ENCODE assay signal across 10 mouse cellular contexts in genomic region chr5:37918001-37918707, GRCm38 (mm10).
DNase-seq lines count a peak whose midpoint lies in the region; ATAC-seq and TF ChIP-seq lines count a peak whose summit lies in the region.
"Had no signal": no experiment of that assay in that cellular context is flagged by ENCODE, and none has a peak within 500 bp of the region (broad histone marks: within the 10 kb centered on the region; RNA-seq: fewer than 3 reads in every experiment).

No protein-coding gene starts in this region.

- H3K4me3 ChIP-seq in heart, embryonic 10.5 days = peak overlapping the region; percentile 47
- H3K4me3 ChIP-seq in heart, adult 2 months = no peak overlapping the region
- H3K4me3 ChIP-seq in hindbrain, embryonic 13.5 days = peak overlapping the region; percentile 14
- H3K4me3 ChIP-seq in midbrain, embryonic 16.5 days (ENCODE audit: low read depth, low read length) = peak overlapping the region; percentile 23

- H3K4me2 ChIP-seq in hindbrain, embryonic 13.5 days = peak overlapping the region; percentile 45
- H3K4me2 ChIP-seq in midbrain, embryonic 16.5 days (ENCODE audit: low read length) = peak overlapping the region; percentile 45

- DNase-seq in heart, embryonic 10.5 days (ENCODE audit: low spot score) = no peak
- DNase-seq in heart, adult 2 months = no peak
- DNase-seq in embryo, embryonic 11 days = peak; percentile 75
- no peak for DNase-seq in cerebellum, postnatal 36 days
- no peak for DNase-seq in right cerebral cortex, adult 18-20 months
- DNase-seq: thymus, adult 18-20 months had no signal

- H3K79me2 ChIP-seq in heart, adult 2 months (replicated peaks; ENCODE audit: control insufficient read depth, insufficient read depth, low read length) = no peaks in the 10 kb centered on the region

- no peak overlapping the region for H3K9ac ChIP-seq in heart, adult 2 months (ENCODE audit: low read depth, low read length)
- H3K9ac ChIP-seq in hindbrain, embryonic 13.5 days = peak overlapping the region; percentile 43; the same call in 1 of the 2 replicates
- peak overlapping the region; percentile 50; the same call in 1 of the 2 replicates for H3K9ac ChIP-seq in midbrain, embryonic 16.5 days (ENCODE audit: low read depth, low read length)
- H3K9ac ChIP-seq: liver, embryonic 14.5 days had no signal

- WGBS in heart, embryonic 10.5 days = 5% methylated on average over 28 of the region's 28 CpGs
- WGBS in heart, adult 2 months = 4% methylated on average over 28 of the region's 28 CpGs
- WGBS in hindbrain, embryonic 13.5 days = 3% methylated on average over 28 of the region's 28 CpGs
- 3% methylated on average over 28 of the region's 28 CpGs for WGBS in midbrain, embryonic 16.5 days

- intact Hi-C loops in heart, adult 2 months (cut with DNase I) = no loop called here

- TF ChIP-seq POLR2A in heart, adult 2 months (IDR thresholded peaks at IDR 0.05; ENCODE audit: insufficient read depth, low read depth, low read length) = no peak

- H3K36me3 ChIP-seq in heart, embryonic 10.5 days = no peaks in the 10 kb centered on the region
- H3K36me3 ChIP-seq in heart, adult 2 months (ENCODE audit: control insufficient read depth, insufficient read depth, low read length) = no peaks in the 10 kb centered on the region
- 0 out of 2 replicates have a peak, but pooled peaks cover 3% of the 10 kb centered on the region for H3K36me3 ChIP-seq in hindbrain, embryonic 13.5 days
- no peaks in the 10 kb centered on the region for H3K36me3 ChIP-seq in midbrain, embryonic 16.5 days (ENCODE audit: control insufficient read depth, insufficient read depth, low read length)

- no peak overlapping the region for H3K27ac ChIP-seq in heart, embryonic 10.5 days
- H3K27ac ChIP-seq in heart, adult 2 months = no peak overlapping the region
- H3K27ac ChIP-seq in hindbrain, embryonic 13.5 days = no peak overlapping the region
- no peak overlapping the region for H3K27ac ChIP-seq in midbrain, embryonic 16.5 days (ENCODE audit: low read length)
- H3K27ac ChIP-seq: liver, embryonic 14.5 days had no signal

- 0 out of 2 replicates have a peak, but pooled peaks have one; percentile 28 for ATAC-seq in hindbrain, embryonic 13.5 days (ENCODE audit: low FRiP score)
- 0 out of 2 replicates have a peak, but pooled peaks have one; percentile 17 for ATAC-seq in midbrain, embryonic 16.5 days
- ATAC-seq in erythroblast, adult 5-6 weeks (replicated peaks; ENCODE audit: low FRiP score, poor library complexity, severe bottlenecking) = no peak

- peaks cover 41% of the 10 kb centered on the region for H3K27me3 ChIP-seq in heart, embryonic 10.5 days (ENCODE audit: insufficient read depth, poor library complexity, severe bottlenecking)
- peaks cover 3% of the 10 kb centered on the region; the same call in 1 of the 2 replicates for H3K27me3 ChIP-seq in heart, adult 2 months (ENCODE audit: control insufficient read depth, insufficient read depth, low read length)
- H3K27me3 ChIP-seq in hindbrain, embryonic 13.5 days = peaks cover 49% of the 10 kb centered on the region
- peaks cover 17% of the 10 kb centered on the region for H3K27me3 ChIP-seq in midbrain, embryonic 16.5 days (ENCODE audit: control insufficient read depth, insufficient read depth, low read depth, low read length)

- no peaks in the 10 kb centered on the region for H3K9me3 ChIP-seq in heart, embryonic 10.5 days
- H3K9me3 ChIP-seq in hindbrain, embryonic 13.5 days = peaks cover 3% of the 10 kb centered on the region; the same call in 1 of the 2 replicates
- no peaks in the 10 kb centered on the region for H3K9me3 ChIP-seq in midbrain, embryonic 16.5 days (replicated peaks; ENCODE audit: control insufficient read depth, low read length, poor library complexity, severe bottlenecking)

- TF ChIP-seq EP300 in heart, adult 2 months (IDR thresholded peaks at IDR 0.05; ENCODE audit: insufficient read depth, low read depth, low read length) = no peak

- H3K4me1 ChIP-seq in heart, embryonic 10.5 days = peaks cover 12% of the 10 kb centered on the region
- H3K4me1 ChIP-seq in heart, adult 2 months (ENCODE audit: control insufficient read depth, insufficient read depth, low read length) = no peaks in the 10 kb centered on the region
- H3K4me1 ChIP-seq in hindbrain, embryonic 13.5 days (replicated peaks) = peaks cover 14% of the 10 kb centered on the region
- peaks cover 6% of the 10 kb centered on the region; the same call in 1 of the 2 replicates for H3K4me1 ChIP-seq in midbrain, embryonic 16.5 days (ENCODE audit: control insufficient read depth, insufficient read depth, low read length)

- no peak for TF ChIP-seq CTCF in heart, adult 2 months (IDR thresholded peaks at IDR 0.05)
